Mouse (Mus musculus): ENCODE results near the gene Gatad2b. TPM values are rescaled to one million over a fixed set of nuclear protein-coding genes. Genes with fewer than 3 reads are reported as not detected.

Gene Gatad2b
- polyA plus RNA-seq, 1 experiment from 2014 or later: 11.3 TPM

GRCm38 (mm10) chr3:90395629-90396028, 102.7 kb downstream of the Gatad2b start:
- ATAC-seq (ENCODE audit: low FRiP score, low TSS enrichment): no peak
- no peak overlapping the region for H3K27ac ChIP-seq (ENCODE audit: low read length)
- H3K9ac ChIP-seq (replicated peaks; ENCODE audit: low read length): no peak overlapping the region
- H3K36me3 ChIP-seq (ENCODE audit: insufficient read depth, low read length): peaks cover 75% of the 10 kb centered on the region
- peaks cover 3% of the 10 kb centered on the region for H3K4me1 ChIP-seq (ENCODE audit: insufficient read depth, low read length)
- no peak overlapping the region for H3K4me3 ChIP-seq (ENCODE audit: low read length)
- no peaks in the 10 kb centered on the region for H3K9me3 ChIP-seq (ENCODE audit: low read length)
- WGBS: 75% methylated on average over 3 of the region's 3 CpGs
- no peaks in the 10 kb centered on the region for H3K27me3 ChIP-seq (ENCODE audit: insufficient read depth, low read length)
- no peak overlapping the region for H3K4me2 ChIP-seq (replicated peaks; ENCODE audit: low read depth, low read length)

- peaks cover 72% of the 10 kb centered on the region for H3K36me3 ChIP-seq (ENCODE audit: insufficient read depth, low read length)
- WGBS: 79% methylated on average over 4 of the region's 4 CpGs
- no peak overlapping the region for H3K4me3 ChIP-seq (ENCODE audit: low read length)
- ATAC-seq (ENCODE audit: low FRiP score, low TSS enrichment): no peak
- H3K4me2 ChIP-seq (replicated peaks; ENCODE audit: low read depth, low read length): no peak overlapping the region
- H3K4me1 ChIP-seq (ENCODE audit: insufficient read depth, low read length): no peaks in the 10 kb centered on the region
- no peaks in the 10 kb centered on the region for H3K9me3 ChIP-seq (ENCODE audit: low read length)
- H3K9ac ChIP-seq (replicated peaks; ENCODE audit: low read length): no peak overlapping the region
- H3K27me3 ChIP-seq (ENCODE audit: insufficient read depth, low read length): no peaks in the 10 kb centered on the region
- H3K27ac ChIP-seq (ENCODE audit: low read length): no peak overlapping the region
These were observed 108.0 kb downstream of the Gatad2b start for GRCm38 (mm10) chr3:90400993-90401392.

- Histone ChIP-seq H3K4me2 (replicated peaks; ENCODE audit: low read depth, low read length) (no peak overlapping the region), H3K9ac (replicated peaks; ENCODE audit: low read length) (no peak overlapping the region), H3K27me3 (ENCODE audit: insufficient read depth, low read length) (no peaks in the 10 kb centered on the region), H3K9me3 (ENCODE audit: low read length) (no peaks in the 10 kb centered on the region), H3K27ac (ENCODE audit: low read length) (no peak overlapping the region), H3K36me3 (ENCODE audit: insufficient read depth, low read length) (peaks cover 83% of the 10 kb centered on the region), H3K4me1 (ENCODE audit: insufficient read depth, low read length) (no peaks in the 10 kb centered on the region), H3K4me3 (ENCODE audit: low read length) (no peak overlapping the region)
- ATAC-seq (ENCODE audit: low FRiP score, low TSS enrichment): no peak
- WGBS: 87% methylated on average over 3 of the region's 3 CpGs
These were observed 111.1 kb downstream of the Gatad2b start for GRCm38 (mm10) chr3:90404121-90404520.

GRCm38 (mm10) chr3:90404609-90405008, 111.6 kb downstream of the Gatad2b start:
- Histone ChIP-seq H3K9ac (replicated peaks; ENCODE audit: low read length) (no peak overlapping the region), H3K4me3 (ENCODE audit: low read length) (no peak overlapping the region), H3K4me1 (ENCODE audit: insufficient read depth, low read length) (no peaks in the 10 kb centered on the region), H3K27me3 (ENCODE audit: insufficient read depth, low read length) (no peaks in the 10 kb centered on the region), H3K9me3 (ENCODE audit: low read length) (no peaks in the 10 kb centered on the region), H3K4me2 (replicated peaks; ENCODE audit: low read depth, low read length) (no peak overlapping the region), H3K36me3 (ENCODE audit: insufficient read depth, low read length) (peaks cover 83% of the 10 kb centered on the region), H3K27ac (ENCODE audit: low read length) (no peak overlapping the region)
- 69% methylated on average over 4 of the region's 4 CpGs for WGBS
- 0 out of 2 replicates have a peak, but pooled peaks have one; percentile 46 for ATAC-seq (ENCODE audit: low FRiP score, low TSS enrichment)

GRCm38 (mm10) chr3:90406414-90406813, 113.4 kb downstream of the Gatad2b start:
- no peak for ATAC-seq (ENCODE audit: low FRiP score, low TSS enrichment)
- Histone ChIP-seq H3K27ac (ENCODE audit: low read length) (no peak overlapping the region), H3K4me1 (ENCODE audit: insufficient read depth, low read length) (no peaks in the 10 kb centered on the region), H3K36me3 (ENCODE audit: insufficient read depth, low read length) (peaks cover 72% of the 10 kb centered on the region), H3K9ac (replicated peaks; ENCODE audit: low read length) (no peak overlapping the region), H3K27me3 (ENCODE audit: insufficient read depth, low read length) (no peaks in the 10 kb centered on the region), H3K9me3 (ENCODE audit: low read length) (no peaks in the 10 kb centered on the region), H3K4me2 (replicated peaks; ENCODE audit: low read depth, low read length) (no peak overlapping the region), H3K4me3 (ENCODE audit: low read length) (no peak overlapping the region)
- 94% methylated on average over 5 of the region's 5 CpGs for WGBS

GRCm38 (mm10) chr3:90408721-90409120, 115.7 kb downstream of the Gatad2b start:
- Histone ChIP-seq H3K4me3 (ENCODE audit: low read length) (no peak overlapping the region), H3K4me2 (replicated peaks; ENCODE audit: low read depth, low read length) (no peak overlapping the region), H3K36me3 (ENCODE audit: insufficient read depth, low read length) (peaks cover 52% of the 10 kb centered on the region), H3K4me1 (ENCODE audit: insufficient read depth, low read length) (no peaks in the 10 kb centered on the region), H3K27me3 (ENCODE audit: insufficient read depth, low read length) (no peaks in the 10 kb centered on the region), H3K9ac (replicated peaks; ENCODE audit: low read length) (no peak overlapping the region), H3K9me3 (ENCODE audit: low read length) (no peaks in the 10 kb centered on the region), H3K27ac (ENCODE audit: low read length) (no peak overlapping the region)
- no peak for ATAC-seq (ENCODE audit: low FRiP score, low TSS enrichment)
- WGBS: 90% methylated on average over 3 of the region's 3 CpGs

GRCm38 (mm10) chr3:90412312-90413010, 119.5 kb downstream of the Gatad2b start:
- Histone ChIP-seq H3K4me1 (ENCODE audit: insufficient read depth, low read length) (no peaks in the 10 kb centered on the region), H3K4me3 (ENCODE audit: low read length) (no peak overlapping the region), H3K9me3 (ENCODE audit: low read length) (no peaks in the 10 kb centered on the region), H3K27ac (ENCODE audit: low read length) (no peak overlapping the region), H3K9ac (replicated peaks; ENCODE audit: low read length) (no peak overlapping the region), H3K36me3 (ENCODE audit: insufficient read depth, low read length) (peaks cover 44% of the 10 kb centered on the region), H3K4me2 (replicated peaks; ENCODE audit: low read depth, low read length) (no peak overlapping the region), H3K27me3 (ENCODE audit: insufficient read depth, low read length) (no peaks in the 10 kb centered on the region)
- ATAC-seq (ENCODE audit: low FRiP score, low TSS enrichment): peak; percentile 80; the same call in 1 of the 2 replicates
- 46% methylated on average over 5 of the region's 5 CpGs for WGBS

GRCm38 (mm10) chr3:90413011-90413396, 120.0 kb downstream of the Gatad2b start:
- peak; percentile 35; the same call in 1 of the 2 replicates for ATAC-seq (ENCODE audit: low FRiP score, low TSS enrichment)
- WGBS: 53% methylated on average over 3 of the region's 3 CpGs

More at GRCm38 (mm10) chr3:90413011-90413396, 120.0 kb downstream of the Gatad2b start:
- no peaks in the 10 kb centered on the region for H3K9me3 ChIP-seq (ENCODE audit: low read length)
- no peak overlapping the region for H3K27ac ChIP-seq (ENCODE audit: low read length)
- no peak overlapping the region for H3K4me2 ChIP-seq (replicated peaks; ENCODE audit: low read depth, low read length)
- no peak overlapping the region for H3K4me3 ChIP-seq (ENCODE audit: low read length)
- H3K27me3 ChIP-seq (ENCODE audit: insufficient read depth, low read length): no peaks in the 10 kb centered on the region
- H3K4me1 ChIP-seq (ENCODE audit: insufficient read depth, low read length): no peaks in the 10 kb centered on the region
- H3K9ac ChIP-seq (replicated peaks; ENCODE audit: low read length): no peak overlapping the region
- H3K36me3 ChIP-seq (ENCODE audit: insufficient read depth, low read length): peaks cover 43% of the 10 kb centered on the region

Small RNA genes lying within 50 kb of the gene (microRNA-seq; reads per million reads assigned to microRNA genes)
- gene Mir7012: not detected

Other genes starting within 250 kb of the Gatad2b start
- 184 and 187 TPM in 2 replicates for gene 4933434E20Rik, start 241.5 kb upstream of the Gatad2b start, polyA plus RNA-seq (2015; fragmentation: Nextera tagmentation; extraction: Ambion mirVana)
- 152 and 198 TPM in 2 replicates for gene Ubap2l, start 240.6 kb upstream of the Gatad2b start, polyA plus RNA-seq (2015; fragmentation: Nextera tagmentation; extraction: Ambion mirVana)
- gene Tpm3, start 220.5 kb upstream of the Gatad2b start, polyA plus RNA-seq (2015; fragmentation: Nextera tagmentation; extraction: Ambion mirVana): 543 and 583 TPM in 2 replicates
- 0.36 and 0.60 TPM in 2 replicates for gene Nup210l, start 189.0 kb upstream of the Gatad2b start, polyA plus RNA-seq (2015; fragmentation: Nextera tagmentation; extraction: Ambion mirVana)
- 1,193 and 1,390 TPM in 2 replicates for gene Rps27, start 79.5 kb upstream of the Gatad2b start, polyA plus RNA-seq (2015; fragmentation: Nextera tagmentation; extraction: Ambion mirVana)
- gene Rab13, start 79.5 kb upstream of the Gatad2b start, polyA plus RNA-seq (2015; fragmentation: Nextera tagmentation; extraction: Ambion mirVana): 37.2 and 42.6 TPM in 2 replicates
- 103 and 105 TPM in 2 replicates for gene Jtb, start 61.6 kb upstream of the Gatad2b start, polyA plus RNA-seq (2015; fragmentation: Nextera tagmentation; extraction: Ambion mirVana)
- gene Creb3l4, start 49.7 kb upstream of the Gatad2b start, polyA plus RNA-seq (2015; fragmentation: Nextera tagmentation; extraction: Ambion mirVana): 6.5 and 6.8 TPM in 2 replicates
- gene Slc39a1, start 45.0 kb upstream of the Gatad2b start, polyA plus RNA-seq (2015; fragmentation: Nextera tagmentation; extraction: Ambion mirVana): 108 and 114 TPM in 2 replicates
- gene Crtc2, start 39.0 kb upstream of the Gatad2b start, polyA plus RNA-seq (2015; fragmentation: Nextera tagmentation; extraction: Ambion mirVana): 24.8 and 33.7 TPM in 2 replicates
- gene Dennd4b, start 28.0 kb upstream of the Gatad2b start, polyA plus RNA-seq (2015; fragmentation: Nextera tagmentation; extraction: Ambion mirVana): 3.7 and 4.7 TPM in 2 replicates
- 15.7 and 18.3 TPM in 2 replicates for gene Slc27a3, start 96.8 kb downstream of the Gatad2b start, polyA plus RNA-seq (2015; fragmentation: Nextera tagmentation; extraction: Ambion mirVana)
- gene Ints3, start 140.4 kb downstream of the Gatad2b start, polyA plus RNA-seq (2015; fragmentation: Nextera tagmentation; extraction: Ambion mirVana): 32.7 and 33.3 TPM in 2 replicates
- gene Npr1, start 172.7 kb downstream of the Gatad2b start, polyA plus RNA-seq (2015; fragmentation: Nextera tagmentation; extraction: Ambion mirVana): 20.0 and 20.5 TPM in 2 replicates
- gene Ilf2, start 182.9 kb downstream of the Gatad2b start, polyA plus RNA-seq (2015; fragmentation: Nextera tagmentation; extraction: Ambion mirVana): 219 and 223 TPM in 2 replicates
- 73.9 and 80.1 TPM in 2 replicates for gene Snapin, start 197.9 kb downstream of the Gatad2b start, polyA plus RNA-seq (2015; fragmentation: Nextera tagmentation; extraction: Ambion mirVana)
- gene Chtop, start 216.3 kb downstream of the Gatad2b start, polyA plus RNA-seq (2015; fragmentation: Nextera tagmentation; extraction: Ambion mirVana): 135 and 144 TPM in 2 replicates
- gene S100a1, start 221.2 kb downstream of the Gatad2b start, polyA plus RNA-seq (2015; fragmentation: Nextera tagmentation; extraction: Ambion mirVana): 116 and 122 TPM in 2 replicates
- gene S100a13, start 221.3 kb downstream of the Gatad2b start, polyA plus RNA-seq (2015; fragmentation: Nextera tagmentation; extraction: Ambion mirVana): 43.4 and 45.8 TPM in 2 replicates
- 7.5 and 7.9 TPM in 2 replicates for gene S100a14, start 233.7 kb downstream of the Gatad2b start, polyA plus RNA-seq (2015; fragmentation: Nextera tagmentation; extraction: Ambion mirVana)
- gene S100a16, start 244.1 kb downstream of the Gatad2b start, polyA plus RNA-seq (2015; fragmentation: Nextera tagmentation; extraction: Ambion mirVana): 214 and 232 TPM in 2 replicates